Mouse (Mus musculus): ENCODE results near the gene Psmd1.
A peak's percentile ranks its signal among the peaks of the same experiment; 100 is the strongest.

- TF ChIP-seq CTCF (IDR thresholded peaks at IDR 0.05; ENCODE audit: low read depth) (no peak), EP300 (IDR thresholded peaks at IDR 0.05; ENCODE audit: low read depth) (peak; percentile 57)
These were observed 24.1 kb upstream of the Psmd1 start for GRCm38 (mm10) chr1:86040131-86040530.
